Mouse (Mus musculus): ENCODE data around the gene Rev1. TPM values are rescaled to one million over a fixed set of nuclear protein-coding genes. Genes with fewer than 3 reads are reported as not detected.

Rev1 gene
- polyA plus RNA-seq, 1 experiment from 2014 or later, result 35.8 TPM

GRCm38 (mm10) chr1:38139396-38139795 lies 9.8 kb upstream of the Rev1 start:
- no peaks in the 10 kb centered on the region for H3K4me1 ChIP-seq (ENCODE audit: control insufficient read depth, insufficient read depth, low read length)
- H3K27me3 ChIP-seq (ENCODE audit: control insufficient read depth, insufficient read depth, low read length), result no peaks in the 10 kb centered on the region
- DNase-seq (no peak), ATAC-seq (ENCODE audit: low FRiP score, low TSS enrichment) (no peak)
- 91% methylated on average over 2 of the region's 2 CpGs for WGBS
- H3K4me3 ChIP-seq (replicated peaks; ENCODE audit: low read depth, low read length), result no peak overlapping the region
- no peak overlapping the region for H3K9ac ChIP-seq (replicated peaks; ENCODE audit: low read length)
- H3K4me2 ChIP-seq (ENCODE audit: low read length), result no peak overlapping the region
- no peak overlapping the region for H3K27ac ChIP-seq (replicated peaks; ENCODE audit: low read depth, low read length)
- H3K9me3 ChIP-seq (ENCODE audit: control insufficient read depth, low read length), result no peaks in the 10 kb centered on the region
- H3K36me3 ChIP-seq (ENCODE audit: control insufficient read depth, insufficient read depth, low read length), result no peaks in the 10 kb centered on the region

- DNase-seq (no peak), ATAC-seq (ENCODE audit: low FRiP score, low TSS enrichment) (no peak)
- 72% methylated on average over 6 of the region's 6 CpGs for WGBS
- Histone ChIP-seq H3K27ac (replicated peaks; ENCODE audit: low read depth, low read length) (no peak overlapping the region), H3K36me3 (ENCODE audit: control insufficient read depth, insufficient read depth, low read length) (no peaks in the 10 kb centered on the region), H3K9me3 (ENCODE audit: control insufficient read depth, low read length) (no peaks in the 10 kb centered on the region), H3K9ac (replicated peaks; ENCODE audit: low read length) (no peak overlapping the region), H3K4me1 (ENCODE audit: control insufficient read depth, insufficient read depth, low read length) (peaks cover 6% of the 10 kb centered on the region), H3K4me2 (ENCODE audit: low read length) (no peak overlapping the region), H3K27me3 (ENCODE audit: control insufficient read depth, insufficient read depth, low read length) (no peaks in the 10 kb centered on the region), H3K4me3 (replicated peaks; ENCODE audit: low read depth, low read length) (no peak overlapping the region)
Observed at GRCm38 (mm10) chr1:38132942-38133341, 3.3 kb upstream of the Rev1 start.

GRCm38 (mm10) chr1:38130715-38131483 lies 1.3 kb upstream of the Rev1 start:
- peaks cover 18% of the 10 kb centered on the region for H3K4me1 ChIP-seq (ENCODE audit: control insufficient read depth, insufficient read depth, low read length)
- no peak overlapping the region for H3K4me3 ChIP-seq (replicated peaks; ENCODE audit: low read depth, low read length)
- 64% methylated on average over 10 of the region's 10 CpGs for WGBS
- peak overlapping the region; percentile 90; the same call in 1 of the 2 replicates for H3K4me2 ChIP-seq (ENCODE audit: low read length)
- no peak overlapping the region for H3K9ac ChIP-seq (replicated peaks; ENCODE audit: low read length)
- H3K27ac ChIP-seq (replicated peaks; ENCODE audit: low read depth, low read length), result no peak overlapping the region
- H3K36me3 ChIP-seq (ENCODE audit: control insufficient read depth, insufficient read depth, low read length), result no peaks in the 10 kb centered on the region
- DNase-seq, result no peak
- no peaks in the 10 kb centered on the region for H3K9me3 ChIP-seq (ENCODE audit: control insufficient read depth, low read length)
- no peaks in the 10 kb centered on the region for H3K27me3 ChIP-seq (ENCODE audit: control insufficient read depth, insufficient read depth, low read length)
- no peak for ATAC-seq (ENCODE audit: low FRiP score, low TSS enrichment)

GRCm38 (mm10) chr1:38128919-38129436 lies 623 bp downstream of the Rev1 start:
- no peaks in the 10 kb centered on the region for H3K9me3 ChIP-seq (ENCODE audit: control insufficient read depth, low read length)
- WGBS, result under 1% methylated on average over 62 of the region's 68 CpGs
- no peaks in the 10 kb centered on the region for H3K36me3 ChIP-seq (ENCODE audit: control insufficient read depth, insufficient read depth, low read length)
- peak overlapping the region; percentile 81 for H3K9ac ChIP-seq (replicated peaks; ENCODE audit: low read length)
- no peak; the same call in 1 of the 2 replicates for ATAC-seq (ENCODE audit: low FRiP score, low TSS enrichment)
- peaks cover 18% of the 10 kb centered on the region for H3K4me1 ChIP-seq (ENCODE audit: control insufficient read depth, insufficient read depth, low read length)
- H3K27ac ChIP-seq (replicated peaks; ENCODE audit: low read depth, low read length), result peak overlapping the region; percentile 96
- no peaks in the 10 kb centered on the region for H3K27me3 ChIP-seq (ENCODE audit: control insufficient read depth, insufficient read depth, low read length)
- peak overlapping the region; percentile 90 for H3K4me2 ChIP-seq (ENCODE audit: low read length)
- H3K4me3 ChIP-seq (replicated peaks; ENCODE audit: low read depth, low read length), result peak overlapping the region; percentile 82
- DNase-seq, result peak; percentile 77

GRCm38 (mm10) chr1:38127036-38127435 lies 2.6 kb downstream of the Rev1 start:
- Histone ChIP-seq H3K27me3 (ENCODE audit: control insufficient read depth, insufficient read depth, low read length) (no peaks in the 10 kb centered on the region), H3K4me1 (ENCODE audit: control insufficient read depth, insufficient read depth, low read length) (peaks cover 18% of the 10 kb centered on the region), H3K4me3 (replicated peaks; ENCODE audit: low read depth, low read length) (no peak overlapping the region), H3K9me3 (ENCODE audit: control insufficient read depth, low read length) (no peaks in the 10 kb centered on the region), H3K27ac (replicated peaks; ENCODE audit: low read depth, low read length) (no peak overlapping the region), H3K36me3 (ENCODE audit: control insufficient read depth, insufficient read depth, low read length) (no peaks in the 10 kb centered on the region), H3K4me2 (ENCODE audit: low read length) (no peak overlapping the region), H3K9ac (replicated peaks; ENCODE audit: low read length) (no peak overlapping the region)
- no peak for ATAC-seq (ENCODE audit: low FRiP score, low TSS enrichment)
- DNase-seq, result no peak

GRCm38 (mm10) chr1:38126426-38126825 lies 3.2 kb downstream of the Rev1 start:
- Histone ChIP-seq H3K4me2 (ENCODE audit: low read length) (no peak overlapping the region), H3K4me3 (replicated peaks; ENCODE audit: low read depth, low read length) (no peak overlapping the region), H3K9ac (replicated peaks; ENCODE audit: low read length) (no peak overlapping the region), H3K27ac (replicated peaks; ENCODE audit: low read depth, low read length) (no peak overlapping the region), H3K9me3 (ENCODE audit: control insufficient read depth, low read length) (no peaks in the 10 kb centered on the region), H3K4me1 (ENCODE audit: control insufficient read depth, insufficient read depth, low read length) (peaks cover 18% of the 10 kb centered on the region), H3K27me3 (ENCODE audit: control insufficient read depth, insufficient read depth, low read length) (no peaks in the 10 kb centered on the region), H3K36me3 (ENCODE audit: control insufficient read depth, insufficient read depth, low read length) (no peaks in the 10 kb centered on the region)
- ATAC-seq (ENCODE audit: low FRiP score, low TSS enrichment), result no peak
- WGBS, result 83% methylated on average over 3 of the region's 3 CpGs
- no peak for DNase-seq

GRCm38 (mm10) chr1:38124261-38124660 lies 5.3 kb downstream of the Rev1 start:
- ATAC-seq (ENCODE audit: low FRiP score, low TSS enrichment) (no peak), DNase-seq (no peak)
- Histone ChIP-seq H3K9ac (replicated peaks; ENCODE audit: low read length) (no peak overlapping the region), H3K4me1 (ENCODE audit: control insufficient read depth, insufficient read depth, low read length) (peaks cover 18% of the 10 kb centered on the region), H3K27ac (replicated peaks; ENCODE audit: low read depth, low read length) (no peak overlapping the region), H3K9me3 (ENCODE audit: control insufficient read depth, low read length) (no peaks in the 10 kb centered on the region), H3K4me2 (ENCODE audit: low read length) (no peak overlapping the region), H3K4me3 (replicated peaks; ENCODE audit: low read depth, low read length) (no peak overlapping the region), H3K27me3 (ENCODE audit: control insufficient read depth, insufficient read depth, low read length) (no peaks in the 10 kb centered on the region), H3K36me3 (ENCODE audit: control insufficient read depth, insufficient read depth, low read length) (no peaks in the 10 kb centered on the region)

- ATAC-seq (ENCODE audit: low FRiP score, low TSS enrichment), result no peak
- 90% methylated on average over 5 of the region's 5 CpGs for WGBS
- Histone ChIP-seq H3K27me3 (ENCODE audit: control insufficient read depth, insufficient read depth, low read length) (no peaks in the 10 kb centered on the region), H3K27ac (replicated peaks; ENCODE audit: low read depth, low read length) (no peak overlapping the region), H3K9ac (replicated peaks; ENCODE audit: low read length) (no peak overlapping the region), H3K4me2 (ENCODE audit: low read length) (no peak overlapping the region), H3K9me3 (ENCODE audit: control insufficient read depth, low read length) (no peaks in the 10 kb centered on the region), H3K4me1 (ENCODE audit: control insufficient read depth, insufficient read depth, low read length) (no peaks in the 10 kb centered on the region), H3K4me3 (replicated peaks; ENCODE audit: low read depth, low read length) (no peak overlapping the region), H3K36me3 (ENCODE audit: control insufficient read depth, insufficient read depth, low read length) (no peaks in the 10 kb centered on the region)
- no peak for DNase-seq
Observed at GRCm38 (mm10) chr1:38120877-38121276, 8.7 kb downstream of the Rev1 start.

- Histone ChIP-seq H3K9me3 (ENCODE audit: control insufficient read depth, low read length) (no peaks in the 10 kb centered on the region), H3K4me2 (ENCODE audit: low read length) (no peak overlapping the region), H3K27ac (replicated peaks; ENCODE audit: low read depth, low read length) (no peak overlapping the region), H3K4me3 (replicated peaks; ENCODE audit: low read depth, low read length) (no peak overlapping the region), H3K4me1 (ENCODE audit: control insufficient read depth, insufficient read depth, low read length) (no peaks in the 10 kb centered on the region), H3K27me3 (ENCODE audit: control insufficient read depth, insufficient read depth, low read length) (no peaks in the 10 kb centered on the region), H3K9ac (replicated peaks; ENCODE audit: low read length) (no peak overlapping the region), H3K36me3 (ENCODE audit: control insufficient read depth, insufficient read depth, low read length) (no peaks in the 10 kb centered on the region)
- no peak for DNase-seq
- WGBS, result 93% methylated on average over 2 of the region's 2 CpGs
- ATAC-seq (ENCODE audit: low FRiP score, low TSS enrichment), result no peak
Observed at GRCm38 (mm10) chr1:38118624-38119023, 11.0 kb downstream of the Rev1 start.
